Mouse (Mus musculus) cerebellum, postnatal 14 days (tissue): ENCODE measurements around the gene Hist2h3b.
"Not testable (repeated sequence)": the region's sequence is repeated elsewhere in the genome, so short reads cannot be mapped to it uniquely, and the experiment has no call there.

ENCODE experiments used
- DNase-seq, 2 experiments: peaks; one replicate each; pipeline ENCODE4 v3.0.0; 2021; ENCODE audit warnings: mixed read lengths in 2 of 2

The Hist2h3b gene

DNA sequence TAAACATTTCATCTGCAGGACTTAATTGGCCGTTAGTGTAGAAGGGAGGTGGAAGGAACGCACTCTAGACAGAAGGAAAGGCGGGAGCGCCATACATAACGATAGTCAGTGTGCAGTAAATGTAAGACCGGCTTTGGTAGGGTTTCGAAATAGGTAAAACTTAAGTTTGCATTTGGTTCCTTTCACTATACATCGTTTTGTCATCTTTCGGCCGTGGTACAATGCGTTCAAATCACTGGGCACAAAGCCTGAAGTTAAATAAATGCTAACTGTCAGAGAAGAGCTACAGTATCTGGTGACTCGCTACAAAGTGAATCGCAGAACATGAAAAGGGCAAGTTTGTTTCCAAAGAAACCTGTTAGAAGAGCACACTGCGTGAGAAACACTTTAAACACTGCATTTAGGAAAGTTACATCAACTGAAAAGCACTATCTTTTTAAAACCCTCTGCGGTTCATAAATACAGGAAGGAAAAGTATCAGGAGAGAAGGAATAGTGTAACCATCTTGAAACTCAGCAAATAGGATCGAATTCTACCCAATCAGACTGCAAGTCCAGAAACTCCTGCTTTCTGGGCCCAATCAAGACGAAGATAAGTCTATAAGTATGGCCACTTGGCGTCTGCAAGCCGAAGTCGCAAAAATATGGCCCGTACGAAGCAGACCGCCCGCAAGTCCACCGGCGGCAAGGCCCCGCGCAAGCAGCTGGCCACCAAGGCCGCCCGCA, at the start of gene Hist2h3b:
TSS of gene Hist2h3b (plus strand) at position 604 of the 725 bp plus-strand sequence.
- DNase-seq, result peak; percentile 77 to 84

- peak; percentile 46 to 57 for DNase-seq
These were observed 49.2 kb upstream of the Hist2h3b start for GRCm38 (mm10) chr3:96219191-96219641.

DNA sequence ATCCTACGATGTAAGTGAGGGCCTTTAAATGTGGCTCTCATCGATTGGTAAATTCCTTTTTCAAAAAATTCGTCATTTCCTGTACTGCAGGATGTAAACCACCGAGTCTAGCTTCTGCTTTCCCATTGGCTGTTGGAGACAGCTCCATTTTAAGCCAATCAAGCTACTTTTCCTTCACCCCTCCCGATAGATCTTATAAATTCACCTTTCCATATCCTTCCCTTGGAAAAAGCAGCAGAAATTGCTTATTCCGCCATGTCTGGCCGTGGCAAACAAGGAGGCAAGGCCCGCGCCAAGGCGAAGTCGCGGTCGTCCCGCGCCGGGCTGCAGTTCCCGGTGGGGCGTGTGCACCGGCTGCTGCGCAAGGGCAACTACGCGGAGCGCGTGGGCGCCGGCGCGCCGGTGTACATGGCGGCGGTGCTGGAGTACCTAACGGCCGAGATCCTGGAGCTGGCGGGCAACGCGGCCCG, 48.8 kb upstream of the Hist2h3b start, which contains the start of the genes Bola1 and Hist2h2ab:
TSS of gene Bola1 (minus strand) at position 49 of the 470 bp plus-strand sequence.
TSS of gene Hist2h2ab (plus strand) at position 205 of the 470 bp plus-strand sequence.
- peak; percentile 69 to 80 for DNase-seq

DNA sequence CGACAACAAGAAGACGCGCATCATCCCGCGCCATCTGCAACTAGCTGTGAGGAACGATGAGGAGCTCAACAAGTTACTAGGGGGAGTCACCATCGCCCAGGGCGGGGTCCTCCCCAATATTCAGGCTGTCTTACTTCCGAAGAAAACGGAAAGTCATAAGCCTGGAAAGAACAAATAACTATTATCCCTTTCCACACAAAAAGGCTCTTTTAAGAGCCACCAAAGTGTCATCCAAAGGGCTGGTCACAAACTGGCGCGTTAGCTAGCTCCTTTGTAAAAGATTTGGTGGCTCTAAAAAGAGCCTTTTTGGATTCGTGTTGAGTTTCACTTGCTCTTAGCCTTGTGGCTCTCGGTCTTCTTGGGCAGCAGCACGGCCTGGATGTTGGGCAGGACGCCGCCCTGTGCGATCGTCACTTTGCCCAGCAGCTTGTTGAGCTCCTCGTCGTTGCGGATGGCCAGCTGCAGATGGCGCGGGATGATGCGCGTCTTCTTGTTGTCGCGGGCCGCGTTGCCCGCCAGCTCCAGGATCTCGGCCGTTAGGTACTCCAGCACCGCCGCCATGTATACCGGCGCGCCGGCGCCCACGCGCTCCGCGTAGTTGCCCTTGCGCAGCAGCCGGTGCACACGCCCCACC, 48.2 kb upstream of the Hist2h3b start:
- not testable (repeated sequence) for DNase-seq

DNA sequence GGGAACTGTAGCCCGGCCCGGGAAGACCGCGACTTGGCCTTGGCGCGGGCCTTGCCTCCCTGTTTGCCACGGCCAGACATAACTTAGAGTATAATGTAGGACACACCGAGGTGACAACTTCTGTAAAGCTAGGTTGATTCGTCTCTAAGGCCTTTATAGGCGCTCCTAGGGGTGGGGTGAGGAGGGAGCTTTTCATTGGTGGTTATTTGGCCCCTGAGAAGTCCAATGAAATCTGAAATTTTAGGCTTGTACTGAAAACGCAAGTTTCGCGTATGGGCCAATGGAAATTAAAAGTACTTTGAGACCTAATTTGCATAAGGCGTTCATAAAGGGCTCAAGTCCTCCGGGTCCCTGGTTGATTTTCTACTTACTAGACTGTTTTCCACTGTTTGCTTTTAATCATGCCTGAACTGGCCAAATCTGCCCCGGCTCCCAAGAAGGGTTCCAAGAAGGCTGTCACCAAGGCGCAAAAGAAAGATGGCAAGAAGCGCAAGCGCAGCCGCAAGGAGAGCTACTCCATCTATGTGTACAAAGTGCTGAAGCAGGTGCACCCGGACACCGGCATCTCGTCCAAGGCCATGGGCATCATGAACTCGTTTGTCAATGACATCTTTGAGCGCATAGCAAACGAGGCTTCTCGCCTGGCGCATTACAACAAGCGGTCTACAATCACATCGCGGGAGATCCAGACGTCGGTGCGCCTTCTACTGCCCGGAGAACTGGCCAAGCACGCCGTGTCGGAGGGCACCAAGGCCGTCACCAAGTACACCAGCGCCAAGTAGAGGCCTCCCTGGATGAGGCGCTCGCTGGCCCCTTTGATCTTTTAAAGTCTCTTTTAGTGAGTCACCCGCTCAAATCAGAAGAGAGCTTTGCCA, 47.5 kb upstream of the Hist2h3b start, which contains the start of the genes Hist2h2ac and Hist2h2be:
TSS of gene Hist2h2ac (minus strand) at position 116 of the 875 bp plus-strand sequence.
TSS of gene Hist2h2be (plus strand) at position 355 of the 875 bp plus-strand sequence.
- peak; percentile 73 to 83 for DNase-seq

- DNase-seq, result peak in 1 of 2 experiments; percentile 30
These were observed 46.8 kb upstream of the Hist2h3b start for GRCm38 (mm10) chr3:96221640-96222038.

DNA sequence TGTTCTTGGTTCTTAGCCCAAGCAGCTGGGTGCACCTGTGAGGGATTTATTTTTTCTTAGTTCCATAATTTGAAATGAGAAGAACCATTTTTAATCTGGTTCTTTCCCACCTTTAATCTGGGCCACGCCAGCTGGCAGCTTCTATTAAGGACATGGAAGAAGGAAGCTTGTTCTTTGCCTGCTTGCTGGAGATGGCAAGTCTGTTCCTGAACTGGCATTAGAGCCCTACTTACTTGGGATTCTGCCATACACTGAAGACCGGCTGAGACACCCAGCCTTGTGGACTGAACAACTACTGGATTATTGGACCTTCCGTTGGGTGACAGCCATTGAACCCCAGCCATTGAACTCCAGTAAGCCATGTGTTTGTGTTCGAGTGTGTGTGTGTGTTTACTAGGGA, 45.7 kb upstream of the Hist2h3b start:
- DNase-seq, result no peak

DNA sequence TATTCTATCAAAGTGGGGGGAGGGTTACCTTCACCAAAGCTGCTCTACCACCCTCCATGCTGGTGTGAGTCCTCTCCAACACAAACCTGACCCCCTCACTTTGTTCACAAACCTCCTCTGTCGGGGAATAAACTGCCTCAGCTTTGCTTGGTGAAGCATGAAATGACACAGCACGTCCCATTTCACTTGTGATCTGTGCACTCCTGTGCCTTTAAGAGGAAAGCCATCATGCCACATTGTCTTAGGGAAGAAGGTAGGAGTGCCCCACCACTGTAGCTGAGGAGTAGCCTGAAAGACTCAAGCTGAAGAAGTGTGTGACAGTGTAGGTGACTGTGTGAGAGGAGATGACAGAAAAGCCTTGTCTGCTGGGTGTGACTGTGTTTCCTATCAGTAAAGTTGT, 43.0 kb upstream of the Hist2h3b start:
- no peak for DNase-seq

- no peak for DNase-seq
These were observed 41.5 kb upstream of the Hist2h3b start for GRCm38 (mm10) chr3:96226695-96227648.

DNA sequence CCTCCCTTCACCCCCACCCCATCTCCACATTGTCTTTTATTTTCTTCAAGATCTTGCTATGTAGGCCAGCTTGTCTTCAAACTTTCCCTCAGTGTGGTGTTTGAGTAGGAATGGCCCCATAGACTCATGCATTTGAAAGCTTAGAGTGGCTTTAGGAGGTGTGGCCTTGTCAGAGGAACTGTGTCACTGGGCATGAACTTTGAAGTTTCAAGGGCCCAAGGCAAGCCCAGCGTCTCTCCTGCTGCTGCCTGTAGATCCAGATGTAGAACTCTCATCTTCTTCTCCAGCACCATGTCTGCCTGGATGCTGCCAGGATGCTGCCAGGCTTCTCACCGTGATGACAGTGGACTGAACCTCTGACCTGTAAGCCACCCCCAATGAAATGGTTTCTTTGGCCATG, 39.6 kb upstream of the Hist2h3b start:
- DNase-seq, result no peak

GRCm38 (mm10) chr3:96230404-96230803, 38.0 kb upstream of the Hist2h3b start:
- DNase-seq, result no peak

- no peak for DNase-seq
These were observed 37.3 kb upstream of the Hist2h3b start for GRCm38 (mm10) chr3:96230910-96231757.

DNA sequence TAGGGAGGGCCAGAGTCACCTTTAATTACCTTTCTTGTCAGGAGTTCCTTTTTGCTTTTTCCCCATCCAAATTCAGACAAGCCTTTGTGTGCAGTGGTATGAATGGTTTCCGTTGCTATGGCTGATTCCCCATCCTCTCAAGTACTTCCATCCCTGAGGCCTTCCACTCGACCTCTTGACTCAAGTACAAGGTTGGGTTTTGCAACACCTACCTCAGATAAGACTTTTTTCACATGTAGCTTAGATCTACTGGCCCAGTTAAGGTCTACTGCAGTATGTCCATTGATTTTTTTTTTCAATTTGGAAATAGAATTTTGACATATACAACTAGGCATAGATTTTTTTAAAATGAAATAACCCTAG, 36.7 kb upstream of the Hist2h3b start:
- DNase-seq, result no peak

DNA sequence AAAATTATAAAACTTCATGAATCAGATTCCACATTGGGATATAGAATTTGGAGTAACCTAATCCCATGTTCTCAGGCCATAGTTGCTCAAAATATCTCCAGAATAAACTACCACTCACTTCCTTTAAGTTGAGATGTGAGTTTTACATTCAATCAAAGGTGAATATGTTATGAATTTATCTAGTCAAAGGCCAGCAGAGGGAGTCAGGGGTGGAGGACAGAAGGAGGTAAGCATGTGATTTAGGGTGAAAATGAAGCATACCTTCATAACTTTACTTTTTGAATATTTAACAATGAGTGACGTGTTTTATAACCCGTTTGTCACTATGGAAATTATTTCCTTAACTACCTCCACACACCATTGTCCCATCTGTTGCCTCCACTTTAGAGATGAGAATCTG, 33.5 kb upstream of the Hist2h3b start:
- DNase-seq, result no peak

DNA sequence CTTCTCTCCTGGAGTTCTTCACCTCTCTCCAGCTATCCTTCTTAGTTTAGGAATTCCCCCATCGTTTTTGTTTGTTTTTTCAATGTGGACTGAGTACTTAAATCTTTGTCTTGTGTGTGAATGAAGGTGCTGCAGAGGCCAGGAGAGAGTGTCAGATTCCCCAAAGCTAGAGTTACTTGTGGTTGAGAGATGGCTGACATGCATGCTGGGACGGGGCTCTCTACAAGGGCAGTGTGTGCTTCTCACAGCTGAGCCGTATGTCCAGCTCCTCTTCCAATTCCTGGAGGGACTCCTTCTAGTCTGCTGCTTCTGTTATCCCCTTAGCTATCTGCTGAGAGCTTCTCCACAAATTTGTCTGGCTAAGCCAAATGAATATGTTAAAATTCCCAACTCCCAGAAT, 32.6 kb upstream of the Hist2h3b start:
- no peak for DNase-seq

- no peak for DNase-seq
These were observed 31.6 kb upstream of the Hist2h3b start for GRCm38 (mm10) chr3:96236834-96237334.

DNA sequence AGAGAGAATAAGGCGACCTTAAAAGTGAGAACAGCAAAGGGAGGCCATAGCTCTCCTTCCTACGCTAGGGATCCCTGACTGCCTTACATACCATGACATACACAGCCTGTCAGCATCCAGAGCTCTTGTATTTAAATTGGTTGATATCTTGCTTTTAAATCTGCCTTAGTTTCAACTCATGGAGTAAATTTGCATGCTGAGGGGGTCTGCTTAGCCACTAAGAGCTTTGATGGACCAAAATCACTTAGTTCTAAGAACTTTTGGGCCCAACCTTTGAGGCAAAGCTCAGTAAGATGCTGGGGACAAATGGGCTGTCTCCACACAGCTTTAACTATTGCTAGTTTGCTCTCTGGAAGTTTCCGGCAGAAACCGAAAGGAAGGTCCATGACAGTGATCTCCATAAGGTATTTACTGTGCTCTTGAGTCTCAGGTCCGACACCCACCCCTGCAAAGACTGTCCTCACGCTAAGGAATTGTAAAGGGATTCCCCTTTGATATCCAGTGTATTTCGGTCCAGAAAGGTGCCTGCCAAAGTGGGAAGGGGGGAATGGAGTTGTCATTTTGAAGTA, 31.0 kb upstream of the Hist2h3b start:
- DNase-seq, result no peak

GRCm38 (mm10) chr3:96237904-96238511, 30.4 kb upstream of the Hist2h3b start:
- no peak for DNase-seq

GRCm38 (mm10) chr3:96238954-96239793, 29.3 kb upstream of the Hist2h3b start, which contains the start of gene Hist2h3c2:
Gene Hist2h3c2, minus strand, starts transcription at chr3:96239127.
- peak; percentile 49 to 62 for DNase-seq
